Mouse (Mus musculus): Measurements from ENCODE around the gene Tbck. TPM values are rescaled to one million over a fixed set of nuclear protein-coding genes. Genes with fewer than 3 reads are reported as not detected.
A peak's percentile ranks its signal among the peaks of the same experiment; 100 is the strongest.

Tbck gene
- polyA plus RNA-seq, 1 experiment = 17.3 TPM

GRCm38 (mm10) chr3:132684231-132684928 is 436 bp downstream of the Tbck start, which contains the start of gene Aimp1:
TSS of gene Aimp1 (minus strand) at chr3:132684370.
- H3K4me1 ChIP-seq (ENCODE audit: control insufficient read depth, insufficient read depth, low read length) = peaks cover 5% of the 10 kb centered on the region
- no peak for TF ChIP-seq CTCF (IDR thresholded peaks at IDR 0.05; ENCODE audit: low read depth, low read length)
- no peak for TF ChIP-seq POLR2A (IDR thresholded peaks at IDR 0.05; ENCODE audit: borderline replicate concordance, low read depth, low read length)
- H3K4me3 ChIP-seq (ENCODE audit: insufficient read depth, low read length) = peak within 1 kb of the TSS; percentile 94
- peak within 1 kb of the TSS; percentile 90 for H3K27ac ChIP-seq (ENCODE audit: insufficient read depth, low read depth, low read length)

- TF ChIP-seq CTCF (IDR thresholded peaks at IDR 0.05; ENCODE audit: low read depth, low read length) (no peak), POLR2A (IDR thresholded peaks at IDR 0.05; ENCODE audit: borderline replicate concordance, low read depth, low read length) (no peak)
- no peak overlapping the region for H3K4me3 ChIP-seq (ENCODE audit: insufficient read depth, low read length)
Measured at GRCm38 (mm10) chr3:132701368-132701767, 17.4 kb downstream of the Tbck start.

GRCm38 (mm10) chr3:132704216-132704615 is 20.3 kb downstream of the Tbck start:
- Histone ChIP-seq H3K27ac (ENCODE audit: insufficient read depth, low read depth, low read length) (no peak overlapping the region), H3K4me3 (ENCODE audit: insufficient read depth, low read length) (no peak overlapping the region), H3K4me1 (ENCODE audit: control insufficient read depth, insufficient read depth, low read length) (peaks cover 2% of the 10 kb centered on the region; the same call in 1 of the 2 replicates)
- no peak for TF ChIP-seq CTCF (IDR thresholded peaks at IDR 0.05; ENCODE audit: low read depth, low read length)

More at GRCm38 (mm10) chr3:132701368-132701767, 17.4 kb downstream of the Tbck start:
- Histone ChIP-seq H3K27ac (ENCODE audit: insufficient read depth, low read depth, low read length) (no peak overlapping the region), H3K4me1 (ENCODE audit: control insufficient read depth, insufficient read depth, low read length) (no peaks in the 10 kb centered on the region)

- Histone ChIP-seq H3K4me3 (ENCODE audit: insufficient read depth, low read length) (no peak overlapping the region), H3K27ac (ENCODE audit: insufficient read depth, low read depth, low read length) (no peak overlapping the region), H3K4me1 (ENCODE audit: control insufficient read depth, insufficient read depth, low read length) (peaks cover 2% of the 10 kb centered on the region; the same call in 1 of the 2 replicates)
- TF ChIP-seq CTCF (IDR thresholded peaks at IDR 0.05; ENCODE audit: low read depth, low read length) = no peak
- no peak for TF ChIP-seq POLR2A (IDR thresholded peaks at IDR 0.05; ENCODE audit: borderline replicate concordance, low read depth, low read length)
Measured at GRCm38 (mm10) chr3:132706977-132707376, 23.0 kb downstream of the Tbck start.

GRCm38 (mm10) chr3:132713913-132714312 is 30.0 kb downstream of the Tbck start:
- TF ChIP-seq CTCF (IDR thresholded peaks at IDR 0.05; ENCODE audit: low read depth, low read length) (no peak), POLR2A (IDR thresholded peaks at IDR 0.05; ENCODE audit: borderline replicate concordance, low read depth, low read length) (no peak)
- no peak overlapping the region for H3K27ac ChIP-seq (ENCODE audit: insufficient read depth, low read depth, low read length)
- no peak overlapping the region for H3K4me3 ChIP-seq (ENCODE audit: insufficient read depth, low read length)
- H3K4me1 ChIP-seq (ENCODE audit: control insufficient read depth, insufficient read depth, low read length) = no peaks in the 10 kb centered on the region

- Histone ChIP-seq H3K27ac (ENCODE audit: insufficient read depth, low read depth, low read length) (no peak overlapping the region), H3K4me1 (ENCODE audit: control insufficient read depth, insufficient read depth, low read length) (no peaks in the 10 kb centered on the region), H3K4me3 (ENCODE audit: insufficient read depth, low read length) (no peak overlapping the region)
- TF ChIP-seq POLR2A (IDR thresholded peaks at IDR 0.05; ENCODE audit: borderline replicate concordance, low read depth, low read length) = no peak
- no peak for TF ChIP-seq CTCF (IDR thresholded peaks at IDR 0.05; ENCODE audit: low read depth, low read length)
Measured at GRCm38 (mm10) chr3:132717316-132717715, 33.4 kb downstream of the Tbck start.

GRCm38 (mm10) chr3:132724326-132724725 is 40.4 kb downstream of the Tbck start:
- no peak overlapping the region for H3K4me3 ChIP-seq (ENCODE audit: insufficient read depth, low read length)
- TF ChIP-seq CTCF (IDR thresholded peaks at IDR 0.05; ENCODE audit: low read depth, low read length) (no peak), POLR2A (IDR thresholded peaks at IDR 0.05; ENCODE audit: borderline replicate concordance, low read depth, low read length) (no peak)
- H3K27ac ChIP-seq (ENCODE audit: insufficient read depth, low read depth, low read length) = no peak overlapping the region
- H3K4me1 ChIP-seq (ENCODE audit: control insufficient read depth, insufficient read depth, low read length) = no peaks in the 10 kb centered on the region

- TF ChIP-seq CTCF (IDR thresholded peaks at IDR 0.05; ENCODE audit: low read depth, low read length) = no peak
- no peak for TF ChIP-seq POLR2A (IDR thresholded peaks at IDR 0.05; ENCODE audit: borderline replicate concordance, low read depth, low read length)
- Histone ChIP-seq H3K4me3 (ENCODE audit: insufficient read depth, low read length) (no peak overlapping the region), H3K4me1 (ENCODE audit: control insufficient read depth, insufficient read depth, low read length) (peaks cover 7% of the 10 kb centered on the region), H3K27ac (ENCODE audit: insufficient read depth, low read depth, low read length) (peak overlapping the region; percentile 15; the same call in 1 of the 2 replicates)
Measured at GRCm38 (mm10) chr3:132744287-132745146, 60.6 kb downstream of the Tbck start.

- TF ChIP-seq CTCF (IDR thresholded peaks at IDR 0.05; ENCODE audit: low read depth, low read length) = 0 out of 2 replicates have a peak, but pooled peaks have one; percentile 27
- TF ChIP-seq POLR2A (IDR thresholded peaks at IDR 0.05; ENCODE audit: borderline replicate concordance, low read depth, low read length) = no peak
- H3K27ac ChIP-seq (ENCODE audit: insufficient read depth, low read depth, low read length) = no peak overlapping the region
- peaks cover 7% of the 10 kb centered on the region for H3K4me1 ChIP-seq (ENCODE audit: control insufficient read depth, insufficient read depth, low read length)
- no peak overlapping the region for H3K4me3 ChIP-seq (ENCODE audit: insufficient read depth, low read length)
Measured at GRCm38 (mm10) chr3:132747036-132747435, 63.1 kb downstream of the Tbck start.

GRCm38 (mm10) chr3:132747766-132748165 is 63.8 kb downstream of the Tbck start:
- no peak for TF ChIP-seq POLR2A (IDR thresholded peaks at IDR 0.05; ENCODE audit: borderline replicate concordance, low read depth, low read length)
- TF ChIP-seq CTCF (IDR thresholded peaks at IDR 0.05; ENCODE audit: low read depth, low read length) = no peak
- Histone ChIP-seq H3K4me1 (ENCODE audit: control insufficient read depth, insufficient read depth, low read length) (peaks cover 7% of the 10 kb centered on the region), H3K4me3 (ENCODE audit: insufficient read depth, low read length) (no peak overlapping the region), H3K27ac (ENCODE audit: insufficient read depth, low read depth, low read length) (no peak overlapping the region)
